Mouse (Mus musculus) thymus, adult 2 months (tissue): ENCODE results near the gene Arpc4.

Experiments used
- CTCF ChIP-seq: fragments of 200-500 bp; IDR thresholded peaks from 2 replicates; pipeline ENCODE4 v1.5.1; 2012; ENCODE audit warnings: mild to moderate bottlenecking, control low read depth, low read length, moderate library complexity, borderline replicate concordance; ENCODE audit not compliant: control insufficient read depth, poor library complexity, insufficient read depth; ENCODE audit errors: extremely low read depth
- POLR2A ChIP-seq: fragments of 200-500 bp; IDR thresholded peaks from 2 replicates; pipeline ENCODE4 v1.6.1; 2012; ENCODE audit warnings: mild to moderate bottlenecking, low read length, control low read depth, moderate library complexity; ENCODE audit not compliant: control insufficient read depth, poor library complexity, insufficient read depth; ENCODE audit errors: extremely low read depth

- no peak for TF ChIP-seq POLR2A
- TF ChIP-seq CTCF = no peak
These were observed 33.6 kb upstream of the Arpc4 start for GRCm38 (mm10) chr6:113344321-113344720.
